Mouse (Mus musculus) liver, postnatal 0 days (tissue): Measurements from ENCODE around the gene Lypd9. TPM values are rescaled to one million over a fixed set of nuclear protein-coding genes. Genes with fewer than 3 reads are reported as not detected.

Experiments used
- ATAC-seq: fragments of 200-750 bp; cut with Nextera tagmentation; 2 replicates; pipeline ENCODE4 v1.8.0; 2017; ENCODE audit warnings: mild to moderate bottlenecking, moderate library complexity
- DNase-seq: peaks from one replicate; pipeline ENCODE4 v3.0.0-alpha.2; 2016
- H3K27ac ChIP-seq: fragments of 300-500 bp; sonication (generic); 2 replicates; pipeline ENCODE4 v1.5.1; 2014; ENCODE audit warnings: antibody characterized with exemption, moderate library complexity, mild to moderate bottlenecking, low read depth
- H3K27me3 ChIP-seq: fragments of 300-500 bp; sonication (generic); 2 replicates; pipeline ENCODE4 v1.6.1; 2014; ENCODE audit warnings: low read length, control low read depth, mixed read lengths; ENCODE audit not compliant: insufficient read depth
- H3K36me3 ChIP-seq: fragments of 300-500 bp; sonication (generic); replicated peaks from 2 replicates; pipeline ENCODE4 v1.6.1; 2014; ENCODE audit warnings: mild to moderate bottlenecking, control low read depth, low read length, moderate library complexity, mixed read lengths; ENCODE audit not compliant: insufficient read depth
- H3K4me1 ChIP-seq: fragments of 300-500 bp; sonication (generic); 2 replicates; pipeline ENCODE4 v1.6.1; 2014; ENCODE audit warnings: antibody characterized with exemption, mild to moderate bottlenecking, control low read depth; ENCODE audit not compliant: insufficient read depth
- H3K4me2 ChIP-seq: fragments of 300-500 bp; sonication (generic); 2 replicates; pipeline ENCODE4 v1.6.1; 2014; ENCODE audit warnings: low read depth, mild to moderate bottlenecking, low read length, moderate library complexity, mixed read lengths
- H3K4me3 ChIP-seq: fragments of 300-500 bp; sonication (generic); 2 replicates; pipeline ENCODE4 v1.5.1; 2014; ENCODE audit warnings: low read depth, low read length
- H3K9ac ChIP-seq: fragments of 300-500 bp; sonication (generic); replicated peaks from 2 replicates; pipeline ENCODE4 v1.6.1; 2014; ENCODE audit warnings: mild to moderate bottlenecking, moderate library complexity
- H3K9me3 ChIP-seq: fragments of 300-500 bp; sonication (generic); 2 replicates; pipeline ENCODE4 v1.6.1; 2016; ENCODE audit warnings: mild to moderate bottlenecking, control low read depth, low read length, mixed read lengths
- CTCF ChIP-seq: sonication (generic); IDR thresholded peaks from 2 replicates; pipeline ENCODE4 v1.5.1; 2016; ENCODE audit warnings: antibody characterized with exemption, low read depth
- EP300 ChIP-seq: IDR thresholded peaks from 2 replicates; pipeline ENCODE4 v1.6.1; 2016; ENCODE audit warnings: antibody characterized with exemption, low read depth, mild to moderate bottlenecking
- WGBS: fragments of 180-500 bp; shearing (Covaris S2); extraction: QIAGEN DNeasy Blood & Tissue Kit; methylation state at CpG from one replicate; pipeline ENCODE4 v1.1.7; 2014; ENCODE audit not compliant: insufficient replicate concordance; 5-methylcytosine and 5-hydroxymethylcytosine counted together
- polyA plus RNA-seq: library from polyadenylated mRNA; unstranded; fragments of >200 nt; fragmentation: Nextera tagmentation; extraction: Ambion mirVana; gene quantifications from 2 replicates; pipeline ENCODE4 v1.2.1, GENCODE M21; 2015

The Lypd9 gene
- polyA plus RNA-seq, 1 experiment from 2014 or later, result not detected

DNA sequence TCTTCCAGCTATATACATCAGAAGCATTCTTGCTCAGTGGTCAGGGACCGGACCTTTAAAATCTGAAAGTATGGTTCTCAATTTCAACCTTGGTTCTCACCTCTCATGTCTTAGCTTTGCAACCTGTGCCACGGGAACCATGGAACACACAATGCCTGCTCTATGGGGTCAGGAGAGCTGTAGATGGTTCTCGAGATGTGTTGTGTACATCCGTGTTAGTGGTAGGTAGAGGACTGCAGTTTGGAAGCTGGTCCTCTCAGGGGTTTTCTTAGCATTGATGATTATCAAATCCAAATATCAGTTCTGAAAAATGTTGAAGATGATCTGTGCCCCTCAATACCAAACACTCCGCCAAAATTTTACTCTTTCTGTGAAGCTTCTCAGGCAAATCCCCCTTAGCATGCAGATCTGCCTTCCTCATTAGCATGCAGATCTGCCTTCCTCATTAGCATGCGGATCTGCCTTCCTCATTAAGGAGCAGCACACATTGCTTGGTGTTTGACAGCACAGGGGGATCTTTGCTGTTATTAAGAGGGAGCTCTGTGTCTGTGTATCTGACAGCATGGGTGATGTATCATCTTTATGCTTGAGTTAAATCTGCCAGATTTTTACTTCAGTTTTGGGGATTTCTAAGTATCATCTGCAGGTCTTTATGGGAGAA is 52.6 kb downstream of the Lypd9 start:
- no peaks in the 10 kb centered on the region for H3K9me3 ChIP-seq
- ATAC-seq (no peak), DNase-seq (no peak)
- no peak for TF ChIP-seq CTCF
- TF ChIP-seq EP300, result no peak
- H3K4me1 ChIP-seq, result peaks cover 2% of the 10 kb centered on the region; the same call in 1 of the 2 replicates
- no peak overlapping the region for H3K4me2 ChIP-seq
- H3K27me3 ChIP-seq, result no peaks in the 10 kb centered on the region
- H3K27ac ChIP-seq, result no peak overlapping the region
- no peaks in the 10 kb centered on the region for H3K36me3 ChIP-seq
- WGBS, result 45% methylated on average over 6 of the region's 6 CpGs
- H3K4me3 ChIP-seq, result no peak overlapping the region
- no peak overlapping the region for H3K9ac ChIP-seq

Other genes with a start within 250 kb of the Lypd9 start
- 4.9 and 7.0 TPM in 2 replicates for gene 4930438A08Rik, start 178.1 kb downstream of the Lypd9 start, polyA plus RNA-seq
- 3.3 and 4.0 TPM in 2 replicates for gene Zfp692, start 145.9 kb downstream of the Lypd9 start, polyA plus RNA-seq
- 44.4 and 46.2 TPM in 2 replicates for gene Zfp672, start 122.6 kb downstream of the Lypd9 start, polyA plus RNA-seq
- 10.5 and 11.0 TPM in 2 replicates for gene Sh3bp5l, start 122.2 kb downstream of the Lypd9 start, polyA plus RNA-seq
- gene Lypd8, start 73.9 kb downstream of the Lypd9 start, polyA plus RNA-seq, result not detected in 2 replicates
- not detected in 2 replicates for gene 1810065E05Rik, start 31.8 kb downstream of the Lypd9 start, polyA plus RNA-seq
- not detected in 2 replicates for gene Gm12253, start 20.4 kb downstream of the Lypd9 start, polyA plus RNA-seq
- gene Olfr30, start 9.3 kb upstream of the Lypd9 start, polyA plus RNA-seq, result not detected in 2 replicates
- gene Olfr332, start 39.6 kb upstream of the Lypd9 start, polyA plus RNA-seq, result not detected in 2 replicates
- not detected in 2 replicates for gene Olfr331, start 49.6 kb upstream of the Lypd9 start, polyA plus RNA-seq
- gene Olfr330, start 81.9 kb upstream of the Lypd9 start, polyA plus RNA-seq, result not detected in 2 replicates
- not detected in 2 replicates for gene Olfr329-ps, start 93.5 kb upstream of the Lypd9 start, polyA plus RNA-seq
- not detected in 2 replicates for gene Olfr328, start 102.7 kb upstream of the Lypd9 start, polyA plus RNA-seq
- not detected in 2 replicates for gene Olfr224, start 117.6 kb upstream of the Lypd9 start, polyA plus RNA-seq
- not detected in 2 replicates for gene Olfr325, start 124.8 kb upstream of the Lypd9 start, polyA plus RNA-seq
- not detected in 2 replicates for gene Olfr324, start 142.2 kb upstream of the Lypd9 start, polyA plus RNA-seq
- not detected in 2 replicates for gene 2210407C18Rik, start 163.2 kb upstream of the Lypd9 start, polyA plus RNA-seq
- not detected in 2 replicates for gene Olfr323, start 177.6 kb upstream of the Lypd9 start, polyA plus RNA-seq
- gene Trim58, start 187.5 kb upstream of the Lypd9 start, polyA plus RNA-seq, result 5.8 and 5.9 TPM in 2 replicates
- gene Olfr322, start 205.9 kb upstream of the Lypd9 start, polyA plus RNA-seq, result 0.06 TPM in 1 of 2 replicates, not detected in the other
- not detected in 2 replicates for gene Olfr320, start 228.2 kb upstream of the Lypd9 start, polyA plus RNA-seq
- not detected in 2 replicates for gene Olfr319, start 246.2 kb upstream of the Lypd9 start, polyA plus RNA-seq